Mouse (Mus musculus) ovary, adult 2 months (tissue): Measurements from ENCODE around the gene Ecpas. TPM values are rescaled to one million over a fixed set of nuclear protein-coding genes. Genes with fewer than 3 reads are reported as not detected.

Source experiments
- polyA plus RNA-seq: library from polyadenylated mRNA; depleted of rRNA; stranded (reverse); fragments of >200 nt; gene quantifications from 2 replicates; pipeline ENCODE4 v1.2.3, GENCODE M21; 2012; rRNA removed

The Ecpas gene
- polyA plus RNA-seq, result 29.6 and 63.9 TPM in 2 replicates

DNA sequence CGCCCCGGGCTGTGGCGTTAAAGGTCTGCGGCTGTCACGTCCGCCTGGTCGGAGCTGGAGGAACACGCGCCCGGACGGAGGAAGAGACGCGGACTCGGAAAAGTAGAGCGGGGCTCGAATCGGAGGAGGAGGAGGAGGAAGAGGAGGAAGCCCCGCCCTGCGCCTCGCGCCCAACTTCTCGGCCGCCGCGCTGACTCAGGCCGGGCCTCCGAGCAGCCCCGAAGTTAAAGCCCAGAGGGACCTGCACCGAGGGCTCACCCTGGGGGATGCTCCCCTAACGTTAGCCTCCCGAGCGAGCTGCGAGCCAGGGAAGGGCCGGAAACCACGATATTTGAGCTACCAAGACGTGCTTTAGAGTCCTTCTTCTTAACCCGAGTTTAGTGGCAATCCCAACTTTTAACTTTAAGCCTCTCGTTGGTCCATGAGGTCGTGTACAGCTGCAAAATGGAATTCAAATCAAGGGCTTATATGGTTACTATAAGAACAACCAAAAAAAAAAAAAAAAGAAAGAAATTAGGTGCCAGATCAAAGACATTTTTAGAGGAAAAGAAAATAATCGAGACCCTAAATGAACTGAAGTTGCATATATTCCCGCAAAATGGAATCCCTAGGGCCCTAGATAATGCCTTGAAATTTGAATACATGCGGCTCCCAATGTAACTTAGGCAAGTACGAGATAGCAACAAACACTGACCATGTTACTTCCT is at the start of gene Ecpas:
TSS of gene Ecpas (minus strand) at position 121 of the 707 bp plus-strand sequence.

DNA sequence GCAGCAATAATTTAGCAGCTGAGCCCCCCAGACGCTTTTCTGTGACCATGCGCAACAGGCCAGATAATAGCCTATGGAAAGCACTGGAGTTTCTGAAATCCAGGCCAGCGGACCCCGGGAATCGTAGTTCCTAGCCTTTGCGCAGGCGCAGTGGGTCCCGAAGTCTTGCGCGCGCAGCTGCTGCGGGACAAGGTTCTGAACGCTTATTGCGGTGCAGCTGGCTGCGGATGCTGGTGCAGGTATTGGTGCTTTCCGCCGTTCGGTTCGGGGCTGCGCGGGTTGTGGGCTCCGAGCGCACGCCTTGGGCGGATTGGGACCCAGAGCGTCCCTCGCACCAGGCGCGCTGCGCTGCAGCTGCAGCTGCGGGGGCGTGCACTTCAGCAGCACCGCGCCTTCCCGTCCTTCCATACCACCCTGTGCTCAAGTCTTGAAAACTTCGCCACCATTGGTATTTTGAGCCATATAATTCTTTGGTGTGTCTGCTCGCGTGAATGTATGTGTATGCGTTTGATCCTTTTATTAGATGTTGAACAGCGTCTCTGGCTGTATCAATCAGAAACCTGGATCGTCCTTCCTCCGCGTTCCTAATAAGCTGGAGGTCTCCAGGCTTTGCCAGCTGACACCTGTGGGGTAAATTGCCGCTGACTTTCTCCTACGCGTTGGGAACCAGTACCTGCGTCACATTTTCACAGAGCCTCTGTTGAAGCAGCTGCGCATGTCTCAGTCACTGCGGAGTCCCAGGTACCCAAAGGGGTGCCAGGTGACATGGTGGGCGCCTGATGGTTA is 31.1 kb upstream of the Ecpas start, which contains the start of gene Zkscan16:
TSS of gene Zkscan16 (plus strand) at position 209 of the 786 bp plus-strand sequence.

DNA sequence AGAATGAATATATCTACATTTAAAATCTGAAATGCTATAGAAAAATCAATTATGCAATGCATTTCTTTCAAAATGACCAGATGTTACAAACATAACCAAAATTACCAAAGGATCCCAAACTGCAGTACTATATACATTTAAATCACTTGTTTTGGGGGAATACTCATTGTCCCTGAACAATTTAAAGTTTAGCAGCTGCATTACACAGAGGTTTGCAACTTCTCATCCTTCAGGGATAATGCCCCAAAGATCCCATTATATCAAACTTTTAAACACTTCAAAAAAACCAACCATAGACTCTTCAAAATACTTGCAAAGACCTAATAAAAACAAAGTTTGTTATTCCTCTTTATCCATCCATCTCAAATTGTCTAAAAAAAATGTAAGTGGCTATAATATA is 124.9 kb downstream of the Ecpas start, which contains the start of gene Olfr267:
TSS of gene Olfr267 (minus strand) at position 101 of the 400 bp plus-strand sequence.

Other genes starting within 250 kb of the Ecpas start
- gene Olfr267, start 125.0 kb downstream of the Ecpas start, polyA plus RNA-seq, result not detected in 2 replicates
- gene Zkscan16, start 30.9 kb upstream of the Ecpas start, polyA plus RNA-seq, result 0.07 and 0.10 TPM in 2 replicates
- gene Ptgr1, start 74.4 kb upstream of the Ecpas start, polyA plus RNA-seq, result 3.4 and 5.4 TPM in 2 replicates
- 10.8 and 13.4 TPM in 2 replicates for gene Dnajc25, start 82.3 kb upstream of the Ecpas start, polyA plus RNA-seq
- gene Gm20503, start 90.5 kb upstream of the Ecpas start, polyA plus RNA-seq, result 5.0 TPM in 1 of 2 replicates, not detected in the other
- 27.6 and 29.4 TPM in 2 replicates for gene Gng10, start 122.3 kb upstream of the Ecpas start, polyA plus RNA-seq
- gene AI481877, start 226.2 kb upstream of the Ecpas start, polyA plus RNA-seq, result not detected in 2 replicates